Mouse (Mus musculus): Measurements from ENCODE around the gene Rnf133. TPM values are rescaled to one million over a fixed set of nuclear protein-coding genes. Genes with fewer than 3 reads are reported as not detected.

Gene Rnf133
- total RNA-seq (2021): not detected in 2 replicates
- long read RNA-seq, experiment 1: 0 reads
- long read RNA-seq, experiment 2: 0 reads

DNA sequence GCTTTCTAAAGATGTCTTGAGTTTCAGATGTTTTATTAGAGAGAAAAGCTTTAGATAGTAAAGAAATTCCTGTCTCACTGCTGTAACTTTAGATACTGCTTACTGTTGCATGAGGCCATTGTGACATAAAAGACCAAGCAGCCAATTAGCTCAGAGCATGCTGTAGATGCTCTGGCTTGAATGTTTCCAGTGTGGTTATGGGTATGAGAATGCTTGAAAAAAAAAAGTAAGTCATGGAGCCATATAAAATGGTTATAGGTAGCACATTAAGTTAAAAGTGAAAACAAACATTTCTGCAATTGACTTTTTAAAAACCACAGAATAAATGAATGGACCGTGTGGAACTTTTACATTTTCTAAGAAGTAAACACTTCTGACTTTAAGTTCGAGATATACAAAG is at the start of gene Rnf133:
Gene Rnf133, minus strand, starts transcription at position 101 of the 400 bp plus-strand sequence.
- DNase-seq: no peak

DNA sequence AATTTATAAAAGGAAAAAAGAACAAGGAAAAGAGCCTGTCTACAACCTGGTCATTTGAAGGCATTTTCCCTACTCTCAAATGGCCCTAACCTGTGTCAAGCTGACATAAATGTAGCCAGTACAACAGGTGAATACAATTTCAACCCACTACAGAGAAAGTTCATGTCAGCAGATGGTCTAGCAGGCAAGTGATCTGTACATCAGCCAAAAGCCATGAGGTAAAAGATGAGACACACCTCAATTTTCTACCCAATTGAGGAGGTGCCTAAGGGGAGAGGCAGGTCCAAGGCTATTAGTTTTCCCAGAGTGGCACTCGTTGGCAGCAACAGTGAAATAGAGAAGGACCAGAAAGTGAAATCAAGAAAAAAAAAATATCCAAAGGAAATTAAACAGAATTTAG is 28.1 kb upstream of the Rnf133 start:
- no peak for DNase-seq

DNA sequence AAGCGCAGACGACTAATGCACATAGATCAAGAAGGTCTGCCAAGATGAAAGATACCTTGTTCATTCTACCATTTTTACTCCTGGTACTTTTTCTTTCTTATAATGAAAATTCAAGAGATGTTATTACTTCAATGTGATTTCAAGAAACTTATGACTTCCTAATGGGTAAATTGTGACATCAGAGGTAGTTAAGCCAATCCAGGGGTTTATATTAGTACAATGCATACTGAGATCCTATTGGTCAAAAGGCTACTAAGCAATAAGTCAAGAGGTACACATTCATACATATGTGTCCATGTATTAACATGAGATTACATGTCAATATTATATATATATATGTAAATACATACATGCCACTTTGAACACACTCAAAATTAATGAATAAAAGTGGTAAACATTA is 4.9 kb upstream of the Rnf133 start, which contains the start of gene Rnf148:
Gene Rnf148, minus strand, starts transcription at position 101 of the 400 bp plus-strand sequence.
- no peak for DNase-seq

DNA sequence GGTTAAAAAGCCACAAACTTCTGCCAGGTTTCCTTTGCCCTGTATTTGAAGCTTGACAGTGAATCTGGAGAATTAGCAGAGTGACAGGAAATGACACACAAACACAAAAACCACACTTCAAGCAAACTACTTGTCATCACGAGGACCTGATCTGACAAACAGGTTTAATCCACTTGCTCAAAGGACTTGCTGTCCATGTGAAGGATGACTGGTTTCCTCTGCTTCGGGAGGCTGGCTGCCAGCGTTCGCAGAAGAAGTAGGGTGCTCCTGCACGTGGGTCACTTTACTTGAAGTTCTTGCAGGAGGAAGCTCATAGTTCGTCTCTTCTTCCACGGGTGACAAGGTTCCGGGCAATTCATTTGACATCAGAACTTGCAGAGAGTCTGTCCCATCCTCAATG is 1.4 kb downstream of the Rnf133 start:
- no peak for DNase-seq

DNA sequence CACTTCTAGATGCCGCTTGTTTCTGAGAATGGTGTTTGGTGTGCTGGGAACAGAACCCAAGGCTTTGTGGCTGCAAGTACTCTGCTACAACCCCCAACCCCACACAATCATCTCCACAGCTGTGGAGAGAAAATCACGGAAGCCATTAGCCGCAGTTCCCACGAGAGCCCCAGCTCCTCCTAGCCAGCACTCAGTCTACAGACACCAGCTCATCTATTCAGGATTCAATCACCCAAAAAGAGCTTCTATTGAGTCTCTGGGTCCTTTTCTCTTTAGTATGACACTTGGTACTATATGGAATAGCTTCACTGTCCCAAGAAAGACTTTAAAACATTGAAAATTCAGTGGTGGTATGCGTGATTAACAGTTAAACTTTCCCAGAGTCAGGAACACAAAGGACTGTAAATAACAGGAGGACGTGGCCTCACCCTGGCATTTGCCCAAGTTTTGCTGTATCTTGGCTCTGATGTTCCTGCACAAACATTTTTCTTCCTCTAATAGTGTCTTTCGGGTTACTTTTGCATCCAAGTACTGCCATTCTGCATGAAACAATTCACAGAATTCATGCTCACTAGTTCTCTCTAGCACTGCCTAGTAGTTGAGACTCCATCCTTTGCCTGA is 2.4 kb downstream of the Rnf133 start:
- peak; percentile 45 for DNase-seq

DNA sequence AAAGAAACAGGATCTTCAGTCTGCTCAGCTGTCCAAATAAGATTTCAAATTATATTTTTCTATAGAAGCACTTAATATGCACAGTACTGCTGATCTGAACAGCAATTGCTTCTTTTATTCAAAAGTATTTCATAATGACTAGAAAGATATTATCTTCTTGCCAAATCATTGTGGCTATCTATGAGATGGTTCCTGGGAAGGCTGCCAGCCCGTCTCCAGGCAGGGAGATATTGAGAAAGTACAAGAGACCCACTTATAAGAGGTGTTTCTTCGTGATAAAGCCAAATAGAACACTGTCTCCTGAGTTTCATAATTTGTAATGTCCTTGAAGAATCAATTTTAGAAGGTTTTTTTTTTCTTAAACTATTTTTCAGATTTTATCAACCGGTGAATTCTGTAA is 13.0 kb downstream of the Rnf133 start:
- peak; percentile 35 for DNase-seq

DNA sequence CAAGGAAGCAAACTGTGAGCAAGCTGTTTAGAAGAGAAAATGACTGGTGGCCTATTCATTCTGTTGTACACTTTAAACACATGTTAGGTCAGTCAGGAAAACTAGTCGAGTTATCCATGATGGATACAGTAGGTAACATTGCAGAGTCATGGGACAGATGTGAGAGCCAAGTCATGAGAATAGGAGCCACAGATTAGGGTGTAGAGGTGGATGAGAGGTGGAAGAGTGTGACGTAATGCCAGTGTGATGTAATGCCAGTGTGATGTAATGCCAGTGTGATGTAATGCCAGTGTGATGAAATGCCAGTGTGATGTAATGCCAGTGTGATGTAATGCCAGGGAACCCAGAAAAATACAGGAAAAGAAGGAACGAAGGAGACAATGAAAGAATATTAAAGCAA is 14.9 kb downstream of the Rnf133 start:
- no peak for DNase-seq

DNA sequence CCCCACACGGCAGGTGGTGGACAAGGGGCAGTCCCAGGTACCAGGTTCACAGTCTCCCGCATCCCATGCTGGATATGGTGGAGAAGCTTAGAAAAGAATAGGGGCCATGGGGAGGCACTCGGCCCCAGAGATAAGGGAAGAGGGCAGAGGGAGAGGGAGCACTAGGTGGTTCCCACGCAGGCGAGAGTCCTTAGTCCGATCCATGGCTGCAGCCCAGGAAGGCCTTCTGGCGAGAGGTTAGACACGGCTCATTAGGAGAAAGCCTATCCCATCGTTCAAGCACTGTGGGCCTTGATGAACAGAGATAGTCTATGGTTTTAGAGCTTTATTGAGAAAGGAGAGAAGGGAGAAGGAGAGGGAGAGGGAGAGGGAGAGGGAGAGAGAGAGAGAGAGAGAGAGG is 16.1 kb downstream of the Rnf133 start:
- no peak for DNase-seq

DNA sequence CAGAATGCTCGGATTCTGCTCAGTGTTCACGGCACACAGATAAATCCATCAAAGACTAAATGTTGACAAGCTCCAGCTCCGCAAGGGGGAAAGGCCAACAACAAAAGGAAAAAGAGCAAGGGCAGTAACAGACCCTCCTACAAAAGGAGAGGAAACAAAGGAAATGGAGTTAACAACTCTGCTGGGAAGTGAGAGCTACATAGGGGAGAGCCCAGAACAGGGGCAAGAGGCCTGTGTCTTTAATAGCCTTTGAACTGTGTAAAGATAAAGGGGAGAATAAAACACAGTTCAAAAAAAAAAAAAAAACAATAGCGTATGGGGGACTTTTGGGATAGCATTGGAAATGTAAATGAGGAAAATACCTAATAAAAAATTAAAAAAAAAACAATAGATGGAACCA is 19.6 kb downstream of the Rnf133 start:
- DNase-seq: no peak

Other genes starting within 250 kb of the Rnf133 start
- not detected in 2 replicates for gene Rnf148, start 4.8 kb upstream of the Rnf133 start, total RNA-seq (2021)
- 4.0 and 4.4 TPM in 2 replicates for gene Cadps2, start 189.1 kb upstream of the Rnf133 start, total RNA-seq (2021)